Mouse (Mus musculus): ENCODE data around the gene Gipc3.
A peak's percentile ranks its signal among the peaks of the same experiment; 100 is the strongest.

The Gipc3 gene

DNA sequence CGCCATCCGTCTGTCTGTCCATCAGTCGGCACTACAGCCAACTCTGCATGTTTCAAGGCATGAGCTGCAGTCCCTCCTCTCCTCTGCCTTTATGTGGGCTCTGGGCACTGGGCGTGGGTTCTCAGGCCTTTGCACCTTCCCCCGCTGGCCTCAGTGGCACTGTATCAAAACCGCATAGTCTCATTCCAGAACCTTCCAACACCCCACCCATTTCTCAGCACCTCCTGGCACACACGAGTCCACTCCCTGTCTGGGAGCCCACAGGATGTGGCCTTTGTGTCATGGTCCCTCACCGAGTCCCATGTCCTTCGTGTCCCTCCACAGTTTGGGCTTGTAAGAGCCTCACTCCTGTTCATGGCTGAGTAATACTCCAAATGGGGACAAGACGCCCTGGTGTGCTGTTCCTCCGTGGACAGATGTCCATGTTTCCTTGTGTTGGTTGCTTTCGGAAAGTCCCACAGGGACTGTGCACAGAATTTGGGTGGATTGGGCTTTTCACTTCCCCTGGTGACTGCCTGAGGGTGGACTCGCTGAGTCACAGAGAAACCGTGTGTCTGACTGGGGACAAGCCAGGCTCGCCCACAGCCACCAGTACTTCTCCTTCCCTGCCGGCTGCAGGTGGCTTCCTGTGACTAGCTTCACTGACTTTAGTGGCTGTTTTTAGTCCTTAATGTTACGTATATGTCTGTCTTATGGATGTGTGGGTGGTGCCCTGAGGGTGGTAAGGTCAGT is 44.5 kb downstream of the Gipc3 start:
- peak in 1 of 2 experiments; percentile 32 for DNase-seq

DNA sequence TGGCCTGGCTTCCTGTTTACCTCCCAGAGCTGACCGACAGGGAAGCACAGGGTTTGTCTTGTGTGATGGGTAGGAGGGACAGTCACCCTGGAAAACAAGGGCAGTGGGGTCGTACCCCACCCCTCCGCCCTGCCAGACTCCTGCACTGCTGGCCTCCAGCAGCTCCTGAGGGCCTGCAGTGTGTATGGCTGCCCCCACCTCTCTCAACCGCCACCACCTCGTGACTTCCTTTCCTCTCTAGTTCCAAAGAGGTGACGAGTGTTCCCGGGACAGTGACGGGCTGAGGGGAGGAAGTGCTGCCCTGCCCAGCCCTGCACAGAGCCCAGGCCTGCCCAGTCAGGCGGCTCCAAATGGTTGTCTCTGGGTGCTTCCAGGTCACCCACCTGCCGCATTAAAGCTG is 45.2 kb downstream of the Gipc3 start:
- peak; percentile 38 for DNase-seq

DNA sequence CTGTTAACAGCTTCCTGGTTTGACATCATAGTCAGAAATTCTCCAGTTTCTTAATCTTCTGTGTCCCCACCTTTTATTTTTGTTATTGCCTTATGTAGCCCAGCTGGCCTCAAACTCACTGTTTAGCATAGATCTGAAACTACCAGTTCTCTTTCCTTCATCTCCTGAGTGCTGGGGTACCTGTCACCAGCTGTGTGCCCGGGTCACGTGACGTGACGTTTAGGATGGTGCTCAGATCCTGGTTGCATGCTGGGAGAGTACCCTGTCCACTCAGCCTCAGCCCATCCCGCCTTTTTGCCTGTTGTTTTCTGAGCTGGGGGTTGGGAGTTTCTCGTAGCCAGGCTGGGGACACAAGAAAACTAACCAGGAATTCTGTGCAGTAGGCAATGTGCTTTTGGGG is 45.8 kb downstream of the Gipc3 start:
- DNase-seq = no peak

DNA sequence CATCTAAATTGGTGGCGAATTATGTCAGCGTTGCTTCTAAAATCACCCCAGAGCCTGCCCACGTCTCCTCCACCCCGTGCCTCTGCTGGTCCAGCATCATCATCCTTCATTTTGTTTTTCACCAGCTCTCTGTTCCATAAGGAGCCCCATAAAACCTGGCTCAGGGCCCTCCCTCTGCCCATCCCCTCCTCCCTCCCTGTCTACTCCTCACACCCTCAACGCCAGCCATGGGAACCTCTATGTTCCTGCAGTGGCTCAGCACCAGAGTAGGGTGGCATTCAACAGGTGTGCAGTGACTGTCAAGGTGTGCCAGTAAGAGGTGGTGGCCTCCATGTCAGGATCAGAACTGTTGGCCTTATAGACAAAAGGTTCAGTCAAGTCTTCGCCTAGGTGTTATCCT is 47.9 kb downstream of the Gipc3 start:
- peak; percentile 52 to 54 for DNase-seq

DNA sequence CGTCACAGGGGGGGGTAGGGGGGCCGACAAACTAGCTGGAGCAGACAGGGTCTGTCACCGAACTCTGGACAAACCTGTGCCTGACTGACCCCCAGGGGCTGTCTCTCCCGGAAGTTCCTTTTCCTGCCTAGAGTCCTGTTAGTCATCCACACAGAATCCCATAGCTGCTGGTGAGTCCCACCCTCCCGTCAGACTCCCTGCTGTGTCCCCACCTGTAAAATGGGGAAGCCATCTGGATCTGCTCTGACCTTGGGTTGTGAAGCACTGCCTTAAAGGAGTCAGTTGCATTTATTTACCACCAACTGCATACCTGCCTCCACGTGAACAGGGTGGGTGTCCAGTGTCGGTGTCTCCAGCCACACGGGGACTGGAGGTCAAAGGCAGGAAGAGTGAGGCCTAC is 48.6 kb downstream of the Gipc3 start:
- peak; percentile 86 to 88 for DNase-seq

DNA sequence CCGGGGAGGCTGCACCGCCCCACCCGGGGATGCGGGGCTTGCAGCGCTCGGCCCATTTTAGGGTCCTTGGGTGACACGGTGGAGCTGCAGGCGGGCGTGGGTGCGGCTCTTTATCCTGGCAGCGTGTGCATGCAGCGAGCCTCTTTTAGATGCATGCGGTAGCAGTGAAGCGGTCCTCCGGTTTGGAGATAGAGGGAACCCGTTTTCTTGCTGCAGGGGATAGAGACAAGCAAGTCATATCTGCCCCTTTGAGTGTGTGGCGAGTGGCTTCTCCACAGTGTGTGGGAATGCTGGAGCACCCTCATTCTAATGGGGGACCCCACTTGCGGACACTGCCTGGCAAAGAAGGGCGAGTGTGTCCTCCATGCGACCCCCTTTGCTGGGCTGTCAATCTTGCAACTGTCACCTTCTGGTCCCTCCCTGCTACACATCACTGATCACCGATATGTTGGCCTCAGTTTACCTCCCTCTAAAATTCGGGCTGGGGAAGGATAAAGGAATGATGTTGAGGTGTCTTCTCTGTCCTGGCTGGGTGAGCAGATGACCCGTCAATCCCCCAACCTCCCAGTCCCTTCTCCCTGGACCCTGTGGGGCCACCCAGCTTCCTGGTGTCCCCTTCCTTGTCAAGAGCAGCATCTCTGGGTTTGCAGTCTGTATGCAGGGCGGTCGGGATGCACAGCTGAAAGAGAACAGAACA is 49.6 kb downstream of the Gipc3 start:
- no peak for DNase-seq

DNA sequence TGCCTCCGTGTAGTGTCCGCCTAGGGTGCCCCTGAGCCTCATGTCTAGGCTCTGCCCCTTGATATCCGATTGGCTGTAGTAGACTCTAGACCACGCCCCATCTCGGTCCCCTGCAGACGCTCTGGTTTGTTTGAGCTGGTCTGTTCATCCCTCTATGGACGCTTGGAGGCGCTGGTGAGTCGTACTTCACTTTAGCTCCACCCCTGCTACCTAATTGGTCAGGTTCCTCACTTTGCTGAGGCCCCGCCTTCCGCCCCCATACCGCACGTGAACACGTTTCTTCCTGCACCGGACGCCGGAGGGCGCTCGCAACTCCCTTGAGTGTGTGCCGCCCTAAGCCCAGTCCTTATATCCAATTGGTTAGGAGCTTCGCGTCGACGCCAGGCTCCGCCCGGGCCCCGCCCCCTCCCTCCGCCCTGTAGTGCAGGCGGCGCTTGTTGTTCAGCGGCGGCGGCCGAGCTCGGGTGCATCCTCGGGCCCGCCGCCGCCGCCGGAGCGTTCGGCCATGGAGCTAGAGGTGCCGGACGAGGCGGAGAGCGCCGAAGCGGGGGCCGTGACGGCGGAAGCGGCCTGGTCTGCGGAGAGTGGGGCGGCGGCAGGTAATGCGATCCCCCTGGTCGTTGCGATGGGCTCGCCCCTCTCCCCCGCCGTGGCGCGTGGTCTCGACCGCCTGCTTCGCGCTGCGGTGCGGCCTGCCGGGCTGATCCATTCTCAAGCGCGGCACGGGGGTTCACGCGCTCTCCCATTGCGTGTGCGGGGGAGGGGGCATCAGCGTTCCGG is 50.3 kb downstream of the Gipc3 start, which contains the start of gene Pip5k1c:
TSS of gene Pip5k1c (plus strand) at position 410 of the 780 bp plus-strand sequence.
- peak; percentile 99 to 100 for DNase-seq

DNA sequence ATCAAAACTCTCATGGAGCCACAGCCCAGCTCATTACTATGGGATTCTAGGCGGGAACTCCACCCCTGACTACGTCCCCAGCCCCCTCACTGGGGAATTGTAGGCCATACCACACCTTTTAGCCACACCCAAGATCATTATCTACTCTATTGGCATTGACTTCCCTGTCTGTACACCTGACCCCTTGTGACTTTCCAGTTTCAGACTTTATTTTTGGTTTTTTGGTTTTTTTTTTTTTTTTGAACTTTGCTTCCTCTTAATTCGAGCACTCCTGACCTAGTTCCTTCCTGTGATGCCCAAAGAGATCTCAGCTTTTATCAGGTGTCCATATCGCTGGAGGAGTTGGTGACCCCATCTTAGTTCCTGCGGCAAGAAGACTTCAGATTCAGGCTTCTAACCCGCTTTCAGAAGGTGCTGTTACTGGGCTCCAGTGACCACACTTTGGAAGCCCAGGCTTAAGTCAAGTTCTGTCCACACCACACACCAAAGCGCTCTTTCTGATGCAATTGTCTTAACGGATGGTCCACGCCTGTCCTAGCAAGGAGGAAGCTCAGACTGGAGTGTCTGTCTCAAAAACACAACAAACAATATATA is 51.5 kb downstream of the Gipc3 start, which contains the start of gene Tjp3:
TSS of gene Tjp3 (minus strand) at position 71 of the 594 bp plus-strand sequence.
- no peak for DNase-seq

DNA sequence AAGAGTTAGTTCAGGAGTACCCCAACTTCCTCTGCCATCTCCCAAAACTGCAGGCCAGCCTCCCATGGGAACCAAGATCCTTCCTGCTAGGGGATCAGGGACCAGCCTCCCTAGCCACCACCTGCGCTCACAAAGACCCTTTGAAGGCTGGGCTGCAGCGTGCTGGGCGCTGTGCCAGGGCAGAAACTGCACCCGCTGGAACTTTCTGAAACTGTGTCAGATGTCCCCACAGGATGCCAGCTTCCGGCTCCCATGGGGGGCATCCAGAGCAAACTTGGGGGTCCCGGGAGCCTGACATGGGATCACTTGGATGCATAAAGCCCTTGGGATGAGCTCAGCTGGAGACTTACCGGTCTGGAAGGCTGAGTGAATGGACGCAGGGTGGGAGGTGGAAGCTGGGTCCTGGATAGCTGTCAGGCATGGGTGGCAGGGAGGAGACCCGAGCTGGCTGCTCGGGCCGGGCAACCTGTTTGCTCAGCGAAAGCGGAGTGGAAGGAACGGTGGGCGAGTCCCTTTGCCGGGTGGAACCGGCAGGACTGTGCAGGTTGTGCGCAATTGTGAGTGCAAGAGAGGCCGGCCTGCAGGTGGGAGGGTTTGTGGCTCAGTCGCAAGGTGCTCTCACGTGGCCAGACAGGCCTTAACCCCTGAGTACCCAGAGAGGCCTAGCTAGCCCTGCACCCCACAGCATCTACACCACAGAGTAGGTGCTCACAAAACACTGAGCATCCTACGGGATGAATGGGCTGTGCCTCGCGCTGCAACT is 52.2 kb downstream of the Gipc3 start:
- DNase-seq = no peak

DNA sequence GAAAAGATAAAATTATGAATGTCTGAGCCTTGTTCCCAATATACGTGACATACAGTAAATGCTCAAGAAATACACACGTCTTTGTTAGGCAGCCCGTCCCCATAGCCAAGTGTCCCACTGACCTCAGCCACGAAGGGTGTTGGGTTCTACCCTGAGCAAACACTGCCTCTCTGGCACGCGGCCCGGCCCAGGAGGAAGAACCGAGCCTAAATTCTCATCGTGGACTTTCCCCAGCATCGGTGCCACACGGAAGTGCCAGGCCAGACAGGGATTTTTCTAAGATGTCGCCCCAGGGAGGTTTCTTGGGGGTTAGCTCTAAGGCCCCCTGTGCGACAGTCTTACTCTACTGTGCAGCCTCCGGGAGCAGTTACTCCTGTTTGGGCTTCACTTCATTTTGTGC is 53.3 kb downstream of the Gipc3 start:
- DNase-seq = no peak

DNA sequence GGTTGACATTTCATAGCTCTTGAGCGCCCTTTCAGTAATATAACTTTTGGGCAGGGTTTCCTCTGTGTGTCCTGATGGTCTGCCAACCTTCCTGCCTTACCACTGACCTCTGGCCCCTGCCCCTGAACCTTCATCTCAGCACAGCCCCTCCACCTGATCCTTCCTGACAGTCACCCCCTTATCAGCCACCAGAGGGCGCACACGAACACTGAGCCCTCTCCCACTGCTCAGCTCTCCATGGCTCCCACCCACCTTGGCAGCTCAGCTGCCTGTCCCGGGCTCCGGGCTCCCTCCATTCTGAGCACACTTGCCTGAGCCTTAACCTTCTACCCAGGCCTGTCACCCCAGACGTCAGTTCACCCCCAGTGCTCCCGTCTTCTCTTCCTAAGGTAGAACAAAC is 53.8 kb downstream of the Gipc3 start:
- DNase-seq = peak; percentile 78 to 80

DNA sequence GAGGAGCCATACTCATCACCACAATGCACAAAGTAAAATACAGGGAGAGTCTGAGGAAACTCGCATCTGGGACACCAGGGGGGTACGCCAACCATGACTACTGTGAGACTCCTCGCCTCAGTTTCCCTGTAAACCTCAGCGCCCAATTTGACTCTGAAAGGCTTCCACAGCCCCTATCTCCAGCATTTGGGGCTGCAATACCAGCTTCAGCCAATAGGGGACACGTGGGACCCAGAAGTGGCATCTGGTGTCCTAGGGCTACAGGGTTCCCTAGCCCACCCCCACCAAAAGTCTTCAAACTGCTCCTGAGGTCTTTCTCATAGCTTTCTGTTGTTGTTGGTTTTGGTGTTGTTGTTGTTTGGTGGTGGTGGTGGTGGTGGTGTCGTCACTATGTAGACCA is 54.5 kb downstream of the Gipc3 start:
- peak; percentile 57 to 69 for DNase-seq

DNA sequence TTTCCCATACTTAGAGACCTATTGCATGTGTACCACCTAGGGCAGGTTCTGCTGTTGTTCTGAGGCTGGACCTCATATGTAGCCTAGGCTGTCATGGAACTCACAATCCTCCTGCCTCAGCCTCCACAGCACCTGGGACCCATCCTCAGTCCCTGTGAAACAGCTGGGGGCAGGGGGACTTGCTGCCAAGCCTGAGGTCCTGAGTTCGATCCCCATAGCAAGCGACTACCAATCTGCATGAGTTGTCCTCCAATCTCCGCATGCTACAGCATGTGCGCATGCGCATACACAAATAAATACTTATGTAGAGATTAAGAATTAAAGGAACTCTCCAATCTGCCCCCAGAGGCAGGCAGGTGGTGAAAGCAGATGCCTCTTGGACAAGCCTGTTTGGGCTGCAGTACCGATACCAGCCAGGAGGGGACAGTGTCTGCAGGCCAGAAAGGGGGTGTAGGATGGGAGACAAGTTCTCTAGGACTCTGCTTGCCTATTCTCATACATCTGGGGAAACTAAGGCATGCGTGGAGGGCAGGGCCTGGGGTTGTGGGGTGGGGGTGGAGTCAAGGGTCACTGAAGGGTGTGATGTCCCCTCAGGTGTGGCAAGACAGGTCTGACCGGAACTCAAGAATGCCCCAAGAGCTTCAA is 55.4 kb downstream of the Gipc3 start:
- peak; percentile 60 to 62 for DNase-seq

DNA sequence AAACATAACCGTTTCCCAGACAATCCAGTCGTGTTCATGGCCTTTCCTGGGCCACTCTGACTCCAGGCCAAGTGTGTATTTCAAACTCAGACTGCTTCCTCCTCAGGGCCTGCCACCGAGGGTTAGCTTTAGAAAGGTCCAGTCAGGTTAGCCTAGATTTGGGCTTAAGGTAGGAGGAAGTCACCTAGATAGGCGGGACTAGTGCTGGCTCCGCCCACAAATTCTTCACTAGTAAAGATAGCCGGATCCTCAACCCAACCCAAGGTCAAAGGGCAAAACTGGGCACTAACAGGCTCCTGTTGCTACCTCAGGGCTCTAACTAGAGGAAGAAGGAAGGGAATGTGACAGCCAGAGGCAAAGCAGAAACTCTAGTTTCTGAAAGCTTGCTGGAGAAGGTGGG is 56.5 kb downstream of the Gipc3 start:
- DNase-seq = no peak

DNA sequence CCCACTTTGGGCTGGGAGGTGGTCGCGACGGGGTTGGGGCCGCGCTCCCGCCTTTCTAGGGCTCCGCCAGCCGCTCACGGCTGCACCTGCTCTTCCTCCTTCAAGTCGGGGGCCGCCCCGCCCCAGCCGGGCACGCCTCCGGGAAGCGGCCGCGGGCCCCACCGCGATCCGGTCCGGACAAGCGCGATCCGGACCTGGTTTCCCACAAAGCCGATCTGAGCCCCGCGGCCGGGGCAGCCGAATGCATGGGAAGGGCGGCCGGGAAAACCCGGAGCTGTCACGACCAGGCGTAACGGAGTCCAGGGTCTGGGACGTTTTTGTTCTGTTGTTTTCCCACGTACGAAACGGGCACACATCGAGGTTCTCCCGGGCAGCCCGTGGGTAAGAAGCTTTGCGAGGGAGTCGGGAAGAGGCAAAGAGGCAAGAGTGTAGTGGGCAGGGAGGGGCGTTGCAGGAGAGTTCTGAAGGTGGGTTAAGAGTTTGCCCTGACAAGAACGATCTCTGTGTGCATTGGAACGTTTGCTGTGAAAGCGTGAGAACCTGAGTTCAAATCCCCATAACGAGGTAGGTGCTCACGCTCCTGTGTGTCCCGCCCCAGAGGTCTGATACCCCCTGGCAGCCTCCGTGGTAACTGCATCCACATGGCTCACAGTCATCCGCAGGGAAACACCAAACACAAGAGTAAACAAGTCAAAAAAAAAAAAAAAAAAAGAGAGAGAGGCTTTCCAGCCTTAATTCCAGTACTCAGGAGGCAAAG is 57.2 kb downstream of the Gipc3 start:
- DNase-seq = peak; percentile 88 to 92

Data from cerebellum, adult 18-20 months (tissue).